Mouse (Mus musculus): Measurements from ENCODE around the gene Cap2.

Gene Cap2

GRCm38 (mm10) chr13:46565913-46566312, 64.3 kb downstream of the Cap2 start:
- no peak for DNase-seq (ENCODE audit: low spot score)

GRCm38 (mm10) chr13:46569469-46569868, 67.8 kb downstream of the Cap2 start:
- no peak for DNase-seq (ENCODE audit: low spot score)

- DNase-seq (ENCODE audit: low spot score) = no peak
Observed at GRCm38 (mm10) chr13:46571141-46571592, 69.5 kb downstream of the Cap2 start.

- DNase-seq (ENCODE audit: low spot score) = no peak
Observed at GRCm38 (mm10) chr13:46571961-46572647, 70.5 kb downstream of the Cap2 start.

- no peak for DNase-seq (ENCODE audit: low spot score)
Observed at GRCm38 (mm10) chr13:46572648-46573163, 71.1 kb downstream of the Cap2 start.

GRCm38 (mm10) chr13:46574201-46574600, 72.6 kb downstream of the Cap2 start:
- DNase-seq (ENCODE audit: low spot score) = no peak

GRCm38 (mm10) chr13:46574707-46575106, 73.1 kb downstream of the Cap2 start:
- DNase-seq (ENCODE audit: low spot score) = no peak

GRCm38 (mm10) chr13:46584860-46585259, 83.2 kb downstream of the Cap2 start:
- DNase-seq (ENCODE audit: low spot score) = no peak

- DNase-seq (ENCODE audit: low spot score) = no peak
Observed at GRCm38 (mm10) chr13:46587717-46588289, 86.2 kb downstream of the Cap2 start.

GRCm38 (mm10) chr13:46588606-46589005, 87.0 kb downstream of the Cap2 start:
- DNase-seq (ENCODE audit: low spot score) = no peak

GRCm38 (mm10) chr13:46590885-46591284, 89.2 kb downstream of the Cap2 start:
- no peak for DNase-seq (ENCODE audit: low spot score)

GRCm38 (mm10) chr13:46600694-46601093, 99.0 kb downstream of the Cap2 start:
- no peak for DNase-seq (ENCODE audit: low spot score)

- no peak for DNase-seq (ENCODE audit: low spot score)
Observed at GRCm38 (mm10) chr13:46601386-46601785, 99.7 kb downstream of the Cap2 start.

- no peak for DNase-seq (ENCODE audit: low spot score)
Observed at GRCm38 (mm10) chr13:46602674-46603073, 101.0 kb downstream of the Cap2 start.

- no peak for DNase-seq (ENCODE audit: low spot score)
Observed at GRCm38 (mm10) chr13:46611033-46611432, 109.4 kb downstream of the Cap2 start.

GRCm38 (mm10) chr13:46613694-46614272, 112.1 kb downstream of the Cap2 start:
- DNase-seq (ENCODE audit: low spot score) = no peak

GRCm38 (mm10) chr13:46616673-46617362, 115.2 kb downstream of the Cap2 start:
- no peak for DNase-seq (ENCODE audit: low spot score)

- DNase-seq (ENCODE audit: low spot score) = no peak
Observed at GRCm38 (mm10) chr13:46619633-46620032, 118.0 kb downstream of the Cap2 start.

- no peak for DNase-seq (ENCODE audit: low spot score)
Observed at GRCm38 (mm10) chr13:46620964-46621757, 119.5 kb downstream of the Cap2 start.

GRCm38 (mm10) chr13:46626608-46627007, 125.0 kb downstream of the Cap2 start:
- no peak for DNase-seq (ENCODE audit: low spot score)

GRCm38 (mm10) chr13:46627841-46628240, 126.2 kb downstream of the Cap2 start:
- no peak for DNase-seq (ENCODE audit: low spot score)

GRCm38 (mm10) chr13:46629391-46629790, 127.7 kb downstream of the Cap2 start:
- no peak for DNase-seq (ENCODE audit: low spot score)

Data from c-Kit-positive CD71-positive TER-119-positive erythroid progenitor cells, embryonic 14.5 days (primary cell).